Mouse (Mus musculus): ENCODE results near the gene Dock4. TPM values are rescaled to one million over a fixed set of nuclear protein-coding genes. Genes with fewer than 3 reads are reported as not detected.

Gene Dock4
- polyA plus RNA-seq, 1 experiment from 2014 or later = 34.6 TPM

DNA sequence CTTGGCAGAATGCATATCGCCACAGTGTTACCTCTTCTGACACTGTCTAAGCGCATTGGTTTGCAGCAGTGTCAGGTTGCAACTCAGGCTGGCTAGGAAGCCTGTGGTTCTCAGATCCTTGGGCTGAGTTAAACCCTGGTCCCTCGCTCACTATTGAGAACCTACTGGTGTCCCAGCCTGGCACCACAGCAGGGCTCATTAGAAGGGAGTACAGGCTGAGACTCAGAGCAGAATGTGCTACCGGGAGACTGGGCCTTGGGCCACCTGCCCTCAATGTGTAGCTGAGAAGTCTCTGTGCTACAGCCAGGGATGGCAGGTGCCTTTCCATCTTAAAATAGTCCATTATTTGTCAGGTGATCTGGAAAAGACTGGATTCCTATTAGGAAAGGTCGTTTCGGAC lies 18.5 kb downstream of the Dock4 start:
- Histone ChIP-seq H3K9me3 (replicated peaks) (no peaks in the 10 kb centered on the region), H3K4me3 (replicated peaks) (no peak overlapping the region), H3K27me3 (replicated peaks) (no peaks in the 10 kb centered on the region), H3K4me2 (no peak overlapping the region), H3K4me1 (peaks cover 41% of the 10 kb centered on the region), H3K36me3 (no peaks in the 10 kb centered on the region), H3K27ac (replicated peaks) (no peak overlapping the region), H3K9ac (replicated peaks) (no peak overlapping the region)
- peak; percentile 25; the same call in 1 of the 2 replicates for ATAC-seq (ENCODE audit: low FRiP score)
- WGBS = 55% methylated on average over 6 of the region's 6 CpGs

DNA sequence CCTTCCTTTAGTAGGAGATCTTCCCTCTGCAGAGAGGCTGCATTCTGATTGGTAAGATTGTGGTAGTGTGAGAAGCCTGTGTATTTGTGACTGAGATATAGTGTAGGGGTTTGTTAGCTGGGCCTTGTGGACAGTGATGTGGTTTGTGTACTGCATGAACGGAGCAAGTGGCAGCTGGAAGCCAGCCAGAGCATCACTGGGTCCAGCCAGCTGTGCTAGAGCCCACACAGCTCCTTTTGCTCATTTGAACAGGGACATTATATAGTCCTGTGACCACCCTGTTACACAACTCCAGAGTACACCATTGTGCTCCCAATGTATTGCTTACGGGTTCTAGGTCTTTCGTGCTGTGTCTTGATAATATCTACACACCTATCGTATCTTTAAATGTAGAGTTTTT lies 22.5 kb downstream of the Dock4 start:
- Histone ChIP-seq H3K4me2 (no peak overlapping the region), H3K27me3 (replicated peaks) (no peaks in the 10 kb centered on the region), H3K4me1 (peaks cover 46% of the 10 kb centered on the region), H3K9me3 (replicated peaks) (no peaks in the 10 kb centered on the region), H3K27ac (replicated peaks) (no peak overlapping the region), H3K36me3 (no peaks in the 10 kb centered on the region), H3K9ac (replicated peaks) (no peak overlapping the region), H3K4me3 (replicated peaks) (no peak overlapping the region)
- WGBS = 76% methylated on average over 4 of the region's 4 CpGs
- no peak; the same call in 1 of the 2 replicates for ATAC-seq (ENCODE audit: low FRiP score)

DNA sequence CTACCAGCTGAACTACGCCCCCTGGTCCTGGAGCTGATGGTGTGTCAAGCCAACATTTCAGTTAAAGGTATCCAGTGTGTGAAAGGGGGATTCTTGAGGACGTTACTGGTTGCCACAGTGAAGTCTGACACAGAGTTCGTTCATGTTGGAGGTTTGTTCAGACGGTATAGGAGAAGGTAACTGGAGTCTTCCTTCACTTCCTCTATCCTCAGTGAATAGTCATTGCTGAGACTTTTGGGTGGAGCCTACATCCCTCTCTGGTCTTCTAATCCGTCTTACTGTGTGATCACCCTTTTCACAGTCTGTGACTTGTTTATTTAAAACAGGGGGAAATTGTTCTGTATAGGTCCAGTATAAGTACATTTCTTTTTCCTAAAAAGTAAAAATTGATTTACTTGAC lies 23.3 kb downstream of the Dock4 start:
- peaks cover 45% of the 10 kb centered on the region for H3K4me1 ChIP-seq
- no peak overlapping the region for H3K4me2 ChIP-seq
- H3K27ac ChIP-seq (replicated peaks) = no peak overlapping the region
- H3K27me3 ChIP-seq (replicated peaks) = no peaks in the 10 kb centered on the region
- no peak overlapping the region for H3K9ac ChIP-seq (replicated peaks)
- H3K9me3 ChIP-seq (replicated peaks) = no peaks in the 10 kb centered on the region
- H3K36me3 ChIP-seq = no peaks in the 10 kb centered on the region
- no peak overlapping the region for H3K4me3 ChIP-seq (replicated peaks)
- no peak for ATAC-seq (ENCODE audit: low FRiP score)
- WGBS = 78% methylated on average over 5 of the region's 5 CpGs

DNA sequence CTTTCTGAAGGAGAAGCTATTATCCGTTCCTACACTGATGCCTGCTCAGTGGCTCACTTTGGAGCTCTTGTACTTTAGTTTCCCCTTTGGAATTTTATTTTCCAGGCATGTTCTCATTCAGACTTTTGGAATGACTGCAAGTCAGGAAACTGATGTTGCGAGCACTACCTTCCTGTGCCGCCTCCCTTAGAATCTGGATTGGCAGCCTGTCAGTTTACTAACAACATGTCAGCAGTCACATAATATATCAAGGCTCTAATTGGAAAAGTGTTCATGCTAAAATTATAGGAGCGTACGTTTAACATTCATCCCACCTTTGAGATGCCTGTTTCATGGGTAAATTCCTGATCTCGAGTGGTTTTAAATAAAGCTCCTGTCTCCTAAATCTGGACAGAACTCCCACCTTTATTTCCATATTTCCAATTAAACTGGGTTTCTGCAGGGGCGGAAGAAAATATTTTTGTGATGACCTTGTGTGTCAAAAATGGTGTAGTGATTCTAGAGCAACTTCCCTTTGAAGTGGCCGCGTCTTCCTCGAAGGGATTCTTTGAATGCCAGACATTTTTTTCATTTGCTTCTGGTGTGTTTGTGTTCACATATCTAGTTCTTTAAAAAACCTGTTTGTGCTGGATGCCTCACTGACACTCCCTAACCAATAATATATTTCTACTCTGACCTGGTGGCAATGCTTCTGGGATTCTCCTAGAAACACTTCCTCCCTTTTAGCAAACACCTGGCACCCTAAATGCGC lies 26.1 kb downstream of the Dock4 start:
- Histone ChIP-seq H3K4me2 (0 out of 2 replicates have a peak overlapping the region, but pooled peaks have one; percentile 13), H3K9ac (replicated peaks) (no peak overlapping the region), H3K9me3 (replicated peaks) (no peaks in the 10 kb centered on the region), H3K27ac (replicated peaks) (no peak overlapping the region), H3K4me1 (peaks cover 36% of the 10 kb centered on the region), H3K27me3 (replicated peaks) (no peaks in the 10 kb centered on the region), H3K4me3 (replicated peaks) (no peak overlapping the region), H3K36me3 (no peaks in the 10 kb centered on the region)
- no peak for ATAC-seq (ENCODE audit: low FRiP score)
- WGBS = 72% methylated on average over 11 of the region's 11 CpGs

DNA sequence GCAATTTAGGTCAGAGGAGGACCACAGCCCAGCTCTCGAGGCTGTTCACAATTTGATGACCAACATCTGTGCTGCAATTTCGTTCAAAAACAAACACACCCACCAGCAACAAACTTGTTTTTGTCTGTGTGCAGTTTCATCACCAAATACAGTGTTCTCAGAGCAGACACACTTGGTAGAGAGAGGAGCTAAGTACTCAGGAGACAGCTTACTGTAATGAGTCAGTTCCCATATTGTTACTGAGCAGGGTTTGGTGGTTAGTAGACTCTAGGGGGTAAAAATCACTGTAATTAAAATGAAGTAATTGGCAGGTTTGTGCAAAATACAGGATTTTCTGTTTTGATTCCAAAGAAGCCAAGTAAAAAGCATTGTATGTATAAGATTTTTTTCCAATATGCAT lies 28.0 kb downstream of the Dock4 start:
- ATAC-seq (ENCODE audit: low FRiP score) = peak; percentile 51; the same call in 1 of the 2 replicates
- no peak overlapping the region for H3K4me2 ChIP-seq
- H3K27me3 ChIP-seq (replicated peaks) = no peaks in the 10 kb centered on the region
- H3K9me3 ChIP-seq (replicated peaks) = no peaks in the 10 kb centered on the region
- H3K36me3 ChIP-seq = no peaks in the 10 kb centered on the region
- no peak overlapping the region for H3K9ac ChIP-seq (replicated peaks)
- WGBS = 32% methylated on average over 2 of the region's 2 CpGs
- H3K4me1 ChIP-seq = peaks cover 40% of the 10 kb centered on the region
- no peak overlapping the region for H3K27ac ChIP-seq (replicated peaks)
- no peak overlapping the region for H3K4me3 ChIP-seq (replicated peaks)

DNA sequence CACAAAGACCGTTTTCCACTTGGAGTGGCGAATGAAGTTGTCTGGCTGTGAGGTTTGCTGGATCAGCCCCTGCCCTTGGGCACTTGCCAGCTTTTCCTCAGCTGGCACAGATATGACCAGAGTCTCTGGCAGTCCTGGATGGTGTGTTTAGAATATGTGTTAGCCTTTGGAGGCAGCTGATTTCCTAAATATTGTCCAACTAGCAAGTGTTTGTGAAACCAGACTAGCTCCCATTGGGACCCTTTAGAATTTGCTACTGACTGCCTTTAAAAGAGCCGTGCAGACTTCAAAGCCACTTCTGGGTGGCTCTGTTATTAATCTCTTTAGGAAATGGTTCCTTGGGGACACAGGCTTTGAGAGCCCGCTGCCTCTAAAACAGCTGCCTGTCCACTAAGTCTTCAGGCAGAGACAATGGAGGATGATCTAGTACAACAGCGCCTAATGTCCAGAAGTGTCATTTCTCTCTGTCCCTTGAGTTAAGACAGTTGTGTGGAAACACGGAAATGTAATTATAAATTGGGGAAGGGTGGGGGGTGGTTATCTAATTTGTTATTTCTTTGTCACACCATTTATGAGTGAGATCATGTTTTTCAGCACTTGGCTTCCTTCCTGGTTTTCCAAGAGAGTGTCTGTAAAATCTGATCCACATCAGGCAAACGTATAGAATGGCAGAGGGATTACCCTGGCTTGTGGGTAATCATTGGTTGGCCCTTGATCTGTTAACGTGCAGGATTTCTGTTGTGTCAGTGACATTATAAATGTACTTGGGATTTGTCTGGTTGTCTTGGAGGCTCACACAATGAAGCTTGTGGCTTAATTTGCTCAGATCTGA lies 32.1 kb downstream of the Dock4 start:
- Histone ChIP-seq H3K9ac (replicated peaks) (no peak overlapping the region), H3K9me3 (replicated peaks) (no peaks in the 10 kb centered on the region), H3K4me3 (replicated peaks) (no peak overlapping the region), H3K27ac (replicated peaks) (peak overlapping the region; percentile 63), H3K4me1 (peaks cover 26% of the 10 kb centered on the region), H3K4me2 (peak overlapping the region; percentile 17; the same call in 1 of the 2 replicates), H3K27me3 (replicated peaks) (no peaks in the 10 kb centered on the region), H3K36me3 (no peaks in the 10 kb centered on the region)
- peak; percentile 63; the same call in 1 of the 2 replicates for ATAC-seq (ENCODE audit: low FRiP score)
- WGBS = 12% methylated on average over 8 of the region's 8 CpGs

DNA sequence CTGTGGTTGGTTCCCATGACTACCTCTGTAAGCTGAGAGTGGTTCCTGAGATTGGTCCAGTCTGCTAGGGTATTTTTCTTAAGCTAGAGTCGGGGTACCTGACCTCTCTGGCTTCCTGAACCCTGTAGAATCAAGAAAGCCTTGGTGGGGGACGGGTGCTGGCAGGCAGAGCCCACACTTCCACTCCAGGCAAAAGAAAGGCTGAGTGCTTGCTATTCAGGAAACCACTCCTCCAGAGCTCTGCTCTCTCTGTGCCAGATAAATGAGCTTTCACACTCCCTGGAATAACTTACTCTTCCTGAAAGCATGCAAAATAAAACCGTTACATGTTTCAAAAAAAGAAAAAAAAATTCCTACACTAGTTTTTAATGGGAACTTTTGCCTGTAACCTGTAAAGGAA lies 38.5 kb downstream of the Dock4 start:
- Histone ChIP-seq H3K27ac (replicated peaks) (peak overlapping the region; percentile 52; the same call in 1 of the 2 replicates), H3K4me1 (peaks cover 32% of the 10 kb centered on the region), H3K36me3 (no peaks in the 10 kb centered on the region), H3K4me3 (replicated peaks) (no peak overlapping the region), H3K9ac (replicated peaks) (no peak overlapping the region), H3K4me2 (no peak overlapping the region), H3K9me3 (replicated peaks) (no peaks in the 10 kb centered on the region), H3K27me3 (replicated peaks) (no peaks in the 10 kb centered on the region)
- 21% methylated on average over 3 of the region's 3 CpGs for WGBS
- peak; percentile 46; the same call in 1 of the 2 replicates for ATAC-seq (ENCODE audit: low FRiP score)

DNA sequence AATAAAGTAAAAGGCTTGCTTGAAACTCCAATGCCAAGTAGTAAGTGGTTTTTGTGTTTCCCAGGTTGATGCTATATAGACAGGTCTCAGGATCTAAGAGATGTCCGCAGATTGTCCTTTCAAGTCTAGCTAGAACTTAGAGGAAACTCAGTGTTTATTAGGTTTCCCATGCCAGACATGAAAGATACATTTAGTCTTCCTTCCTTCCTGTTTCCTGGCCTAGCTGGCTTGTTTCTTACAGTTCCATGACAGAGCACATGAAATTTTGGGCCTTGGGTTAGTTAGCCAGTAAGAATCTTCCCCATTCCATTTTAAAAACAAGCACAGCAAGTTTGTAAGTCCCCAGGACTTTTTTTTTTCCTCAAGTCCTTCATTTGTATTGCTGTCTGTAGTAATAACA lies 39.5 kb downstream of the Dock4 start:
- Histone ChIP-seq H3K27me3 (replicated peaks) (no peaks in the 10 kb centered on the region), H3K4me3 (replicated peaks) (no peak overlapping the region), H3K4me2 (no peak overlapping the region), H3K36me3 (no peaks in the 10 kb centered on the region), H3K9ac (replicated peaks) (no peak overlapping the region), H3K27ac (replicated peaks) (no peak overlapping the region), H3K4me1 (peaks cover 32% of the 10 kb centered on the region), H3K9me3 (replicated peaks) (no peaks in the 10 kb centered on the region)
- 93% methylated on average over 1 of the region's 1 CpGs for WGBS
- no peak for ATAC-seq (ENCODE audit: low FRiP score)

DNA sequence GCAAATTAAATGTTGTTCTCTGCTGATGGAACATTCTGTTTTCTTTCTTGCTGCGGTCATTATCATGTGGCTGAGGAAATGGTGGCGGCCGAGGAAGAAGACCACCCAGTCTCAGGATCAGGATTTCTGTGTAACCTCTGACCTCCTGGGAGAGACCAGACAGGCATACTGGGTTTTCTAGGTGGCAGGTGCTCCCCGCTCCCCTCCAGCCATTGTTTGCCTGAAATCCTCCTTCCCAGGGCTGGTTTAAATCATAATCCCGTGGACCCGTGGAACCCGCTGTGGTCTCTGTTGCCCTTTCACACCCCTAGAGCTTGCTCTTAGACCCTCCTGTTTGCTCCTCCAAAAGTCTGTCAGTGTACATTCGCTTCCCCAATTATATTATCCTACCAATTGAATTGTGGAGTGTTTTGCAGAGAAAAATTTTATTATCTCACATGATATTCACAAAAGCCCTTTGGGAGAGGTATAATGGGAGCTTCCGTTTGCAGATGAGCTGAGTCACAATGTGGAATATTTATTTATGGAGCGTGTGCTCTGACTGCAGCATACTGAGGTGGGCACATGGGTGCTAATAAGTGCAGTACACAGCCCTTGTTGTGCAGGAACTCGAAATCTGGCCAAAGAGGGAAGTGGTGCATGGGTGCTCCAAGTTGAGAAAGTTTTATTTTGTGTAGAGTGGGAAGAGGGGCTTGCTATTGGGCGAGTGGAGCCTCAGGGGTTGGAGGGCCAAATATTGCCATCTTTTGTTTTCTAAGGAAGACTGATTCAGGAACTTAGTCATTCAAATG lies 40.5 kb downstream of the Dock4 start:
- Histone ChIP-seq H3K9me3 (replicated peaks) (no peaks in the 10 kb centered on the region), H3K27me3 (replicated peaks) (no peaks in the 10 kb centered on the region), H3K9ac (replicated peaks) (no peak overlapping the region), H3K36me3 (no peaks in the 10 kb centered on the region), H3K27ac (replicated peaks) (no peak overlapping the region), H3K4me1 (peaks cover 41% of the 10 kb centered on the region), H3K4me3 (replicated peaks) (no peak overlapping the region), H3K4me2 (no peak overlapping the region)
- 65% methylated on average over 12 of the region's 12 CpGs for whole genome bisulfite sequencing
- no peak for ATAC-seq (ENCODE audit: low FRiP score)

DNA sequence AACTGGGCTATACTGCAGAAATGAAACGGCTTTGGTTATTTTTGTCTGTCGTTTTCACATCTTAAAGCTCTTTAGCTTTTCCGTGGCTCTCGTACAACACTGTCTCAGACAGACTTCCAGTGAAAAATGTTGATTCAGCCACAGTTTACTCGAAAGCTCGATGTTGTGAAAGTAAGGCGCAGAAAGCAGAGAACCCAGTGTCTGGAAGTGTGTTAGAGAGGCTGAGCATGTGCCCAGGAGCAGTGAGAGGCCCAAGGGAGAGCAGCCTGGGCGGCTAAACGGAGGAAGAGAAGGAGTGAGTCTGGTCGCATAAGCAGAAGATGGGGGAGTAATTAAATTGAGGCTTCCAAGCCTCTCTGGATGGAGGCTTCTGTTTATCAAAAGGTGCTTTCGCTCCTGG lies 50.6 kb downstream of the Dock4 start:
- peaks cover 35% of the 10 kb centered on the region for H3K4me1 ChIP-seq
- H3K4me3 ChIP-seq (replicated peaks) = no peak overlapping the region
- H3K9me3 ChIP-seq (replicated peaks) = no peaks in the 10 kb centered on the region
- no peaks in the 10 kb centered on the region for H3K27me3 ChIP-seq (replicated peaks)
- 66% methylated on average over 11 of the region's 11 CpGs for WGBS
- no peaks in the 10 kb centered on the region for H3K36me3 ChIP-seq
- no peak overlapping the region for H3K9ac ChIP-seq (replicated peaks)
- no peak overlapping the region for H3K27ac ChIP-seq (replicated peaks)
- no peak overlapping the region for H3K4me2 ChIP-seq
- no peak for ATAC-seq (ENCODE audit: low FRiP score)

DNA sequence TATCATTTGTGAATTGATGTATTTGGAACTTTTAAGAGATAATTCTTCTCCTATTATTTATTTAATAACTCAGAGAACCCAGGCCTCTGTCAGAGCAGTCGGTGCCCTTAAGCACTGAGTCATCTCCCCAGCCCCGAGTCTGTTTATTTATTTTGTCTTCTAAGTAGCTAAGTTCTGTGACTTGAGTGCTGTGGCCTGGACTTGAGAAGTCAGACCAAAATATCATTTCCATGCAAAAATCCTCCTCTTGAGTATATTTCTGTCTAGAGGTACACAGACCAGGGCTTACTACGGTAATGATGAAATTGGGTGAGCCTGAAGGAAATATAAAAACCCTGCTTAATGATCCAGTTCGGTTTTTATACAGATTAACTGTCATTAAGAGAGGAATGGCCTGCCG lies 52.1 kb downstream of the Dock4 start:
- H3K4me3 ChIP-seq (replicated peaks) = no peak overlapping the region
- ATAC-seq (ENCODE audit: low FRiP score) = no peak; the same call in none of the 2 replicates
- no peak overlapping the region for H3K9ac ChIP-seq (replicated peaks)
- H3K36me3 ChIP-seq = no peaks in the 10 kb centered on the region
- no peak overlapping the region for H3K4me2 ChIP-seq
- H3K27ac ChIP-seq (replicated peaks) = no peak overlapping the region
- H3K9me3 ChIP-seq (replicated peaks) = no peaks in the 10 kb centered on the region
- H3K4me1 ChIP-seq = peaks cover 35% of the 10 kb centered on the region
- 33% methylated on average over 5 of the region's 5 CpGs for WGBS
- no peaks in the 10 kb centered on the region for H3K27me3 ChIP-seq (replicated peaks)
